Mouse (Mus musculus): ENCODE measurements around the gene Oxgr1. TPM values are rescaled to one million over a fixed set of nuclear protein-coding genes. Genes with fewer than 3 reads are reported as not detected.
A peak's percentile ranks its signal among the peaks of the same experiment; 100 is the strongest.
"Not testable (repeated sequence)": the region's sequence is repeated elsewhere in the genome, so short reads cannot be mapped to it uniquely, and the experiment has no call there.

The Oxgr1 gene
- polyA plus RNA-seq (2012; rRNA removed): 0.28 and 0.40 TPM in 2 replicates

DNA sequence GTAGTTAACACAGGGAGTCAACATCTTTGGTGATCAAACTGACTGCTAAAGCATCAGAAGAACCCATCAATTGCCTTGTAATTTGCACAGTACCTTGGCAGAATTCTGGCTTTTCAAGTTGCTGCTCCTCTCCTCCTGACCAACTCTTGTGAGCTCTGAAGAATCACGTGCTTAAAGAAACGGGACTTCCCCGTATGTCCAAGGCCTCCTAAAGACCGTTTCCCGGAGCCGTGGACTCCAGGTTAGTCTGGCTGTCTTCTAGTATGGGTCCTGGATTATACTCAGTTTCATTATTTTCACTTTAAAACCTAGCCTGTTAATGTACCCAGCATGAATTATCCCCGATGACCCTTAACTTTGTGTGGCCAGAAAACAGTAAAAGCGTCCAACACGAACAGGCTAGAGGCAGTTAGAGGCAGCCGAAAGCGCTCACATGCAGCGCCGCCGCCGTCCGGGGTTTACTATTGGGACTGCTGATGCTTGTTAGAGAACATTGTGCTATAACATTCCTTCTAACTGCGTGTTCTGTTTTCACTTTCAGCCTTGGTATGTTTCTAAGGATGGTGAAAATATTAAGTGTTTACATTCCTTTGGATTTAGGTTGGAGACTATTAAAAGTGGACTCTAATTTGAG lies at the start of gene Oxgr1:
Oxgr1 (minus strand) TSS at position 249 of the 634 bp plus-strand sequence.
- DNase-seq (ENCODE audit: low spot score): no peak

DNA sequence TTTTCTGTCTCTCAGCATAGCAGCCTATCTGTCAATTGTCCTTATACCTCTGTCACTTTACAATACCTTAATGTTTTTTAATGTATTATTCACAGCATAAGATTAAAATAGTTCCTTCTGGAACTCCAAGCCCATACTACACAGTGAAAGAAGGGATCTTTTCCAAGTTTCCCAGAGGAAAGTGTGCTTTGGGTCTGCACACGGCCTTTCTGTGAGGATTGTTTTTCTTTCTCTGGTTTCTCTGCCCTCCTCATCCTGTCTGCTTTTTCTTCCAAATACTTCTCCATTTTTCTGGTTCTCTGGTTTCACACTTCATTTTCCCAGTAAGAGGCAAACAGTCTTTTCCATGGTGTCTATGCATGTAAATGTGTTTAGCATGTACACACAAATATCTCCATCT lies 48.2 kb upstream of the Oxgr1 start:
- DNase-seq (ENCODE audit: low spot score): no peak

DNA sequence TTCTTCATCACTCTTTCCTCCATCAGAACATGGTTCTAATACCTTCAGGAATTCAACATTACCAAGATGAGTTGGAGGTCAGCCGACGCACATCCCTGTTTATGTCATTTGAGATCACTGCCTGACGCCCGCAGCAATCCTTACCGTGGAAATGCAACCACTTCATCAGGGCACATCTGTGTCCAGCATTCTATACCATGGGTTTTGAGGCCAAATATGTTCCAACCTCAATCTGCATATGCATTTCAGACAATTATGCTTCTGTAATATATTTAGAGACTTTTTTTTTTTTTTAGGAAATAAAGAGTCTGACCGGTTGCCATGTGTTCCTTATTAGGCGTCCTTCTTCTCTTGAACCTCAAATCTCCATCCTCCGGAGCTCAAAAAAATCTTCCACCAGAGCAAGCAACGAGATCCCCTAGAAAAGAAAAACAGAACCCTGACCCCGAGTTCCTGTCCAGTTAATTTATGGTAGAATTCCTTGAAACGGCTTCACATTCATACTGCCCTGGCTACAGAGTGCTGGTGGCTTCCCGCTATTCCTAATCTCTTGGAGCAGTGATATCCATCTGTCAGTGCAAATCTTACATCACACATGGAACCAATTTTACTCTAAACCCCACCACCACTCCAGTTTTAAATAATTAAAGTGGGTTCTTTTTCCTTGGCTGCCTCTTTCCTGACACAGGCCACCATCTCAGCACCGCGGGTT lies 47.6 kb upstream of the Oxgr1 start:
- no peak for DNase-seq (ENCODE audit: low spot score)

DNA sequence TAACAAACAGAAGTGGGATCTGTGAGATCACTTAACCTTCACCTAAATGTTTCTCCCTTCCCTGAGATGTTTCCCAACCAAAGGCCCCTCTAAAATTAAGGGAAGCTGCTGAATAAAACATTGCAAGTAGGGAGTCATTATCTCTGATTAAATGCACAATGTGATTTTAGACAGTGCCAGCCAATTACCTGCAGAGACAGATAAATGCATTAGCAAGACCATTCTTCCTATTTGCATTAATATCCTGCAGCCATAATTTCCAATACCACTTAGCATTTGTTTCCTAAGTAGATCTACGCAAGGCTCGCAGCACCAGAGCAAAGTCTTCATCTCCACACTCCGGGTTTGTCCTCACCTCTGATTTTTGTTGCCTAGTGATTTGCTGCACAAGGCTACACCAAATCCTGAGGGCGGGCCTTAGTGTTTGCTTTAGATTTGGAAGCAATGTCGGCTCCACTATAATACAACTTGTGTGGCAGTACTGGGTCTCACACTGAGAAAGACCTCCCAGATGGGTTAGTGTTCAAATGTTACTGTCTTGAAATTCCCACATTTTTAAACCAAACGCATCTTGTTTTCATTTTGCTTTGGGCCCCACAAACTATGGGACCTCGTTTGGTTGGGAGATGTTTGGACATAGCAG lies 46.9 kb upstream of the Oxgr1 start:
- DNase-seq (ENCODE audit: low spot score): no peak

DNA sequence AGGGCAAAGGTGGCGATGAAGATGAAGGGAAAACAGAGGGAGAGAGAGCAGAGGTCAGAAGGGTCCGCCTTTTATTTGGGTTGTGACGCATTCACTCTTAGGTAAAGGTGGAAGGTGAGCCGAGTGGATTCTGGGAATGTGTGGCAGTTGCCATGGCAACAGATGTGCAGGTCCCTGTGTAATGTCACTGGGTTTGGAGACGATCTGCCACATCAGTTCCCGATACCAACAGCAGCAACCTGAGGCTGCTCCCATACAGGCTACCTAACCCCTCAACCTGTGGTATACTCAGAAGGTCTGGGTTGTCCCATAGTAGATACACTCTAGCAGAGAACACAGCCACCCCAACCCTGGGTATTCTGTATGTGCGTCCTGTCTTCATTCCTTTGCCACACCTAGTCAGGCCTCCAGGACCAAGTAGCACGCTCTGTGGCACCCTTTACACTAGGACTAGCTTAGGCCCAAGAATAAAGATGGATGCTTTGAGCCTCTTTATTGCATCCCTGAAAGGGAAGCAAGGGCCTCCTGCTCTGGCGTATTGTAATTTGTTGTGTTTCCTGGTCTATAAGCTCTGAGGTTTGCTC lies 41.9 kb upstream of the Oxgr1 start:
- no peak for DNase-seq (ENCODE audit: low spot score)

DNA sequence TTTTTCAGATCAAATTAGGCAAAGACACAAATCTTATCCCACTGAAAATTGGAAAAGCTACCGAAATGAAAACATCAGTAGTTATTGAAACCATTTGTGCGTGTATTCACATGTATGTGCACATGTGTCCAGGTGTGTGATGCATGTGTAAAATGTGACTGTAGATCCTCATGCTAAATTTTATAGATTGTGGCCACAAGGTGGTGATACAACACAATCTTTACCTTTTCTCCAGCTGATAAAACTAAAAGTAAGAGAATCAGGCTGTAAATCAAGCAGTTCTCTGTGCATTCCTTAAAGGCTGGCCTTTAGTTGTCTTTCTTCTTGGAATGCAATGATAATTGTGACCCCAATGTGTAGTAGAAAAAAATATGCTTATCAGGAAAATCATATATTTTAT lies 34.0 kb upstream of the Oxgr1 start:
- no peak for DNase-seq (ENCODE audit: low spot score)

DNA sequence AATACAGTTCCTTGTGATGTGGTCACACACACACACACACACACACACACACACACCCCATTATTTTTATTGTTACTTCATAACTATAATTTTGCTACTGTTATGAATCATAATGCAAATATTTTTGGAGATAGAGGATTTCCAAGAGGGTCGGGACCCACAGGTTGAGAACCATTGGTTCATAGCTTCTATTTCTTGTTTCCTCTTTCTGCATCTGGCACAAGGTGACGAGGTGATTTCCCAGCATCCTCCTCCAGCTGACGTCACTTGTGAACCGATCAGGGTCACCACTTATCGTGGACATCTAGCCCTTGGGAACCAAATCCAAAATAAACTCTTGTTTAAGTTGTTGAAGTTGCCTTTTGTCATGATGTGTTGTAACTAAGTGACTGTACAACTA lies 33.5 kb upstream of the Oxgr1 start:
- DNase-seq (ENCODE audit: low spot score): no peak

DNA sequence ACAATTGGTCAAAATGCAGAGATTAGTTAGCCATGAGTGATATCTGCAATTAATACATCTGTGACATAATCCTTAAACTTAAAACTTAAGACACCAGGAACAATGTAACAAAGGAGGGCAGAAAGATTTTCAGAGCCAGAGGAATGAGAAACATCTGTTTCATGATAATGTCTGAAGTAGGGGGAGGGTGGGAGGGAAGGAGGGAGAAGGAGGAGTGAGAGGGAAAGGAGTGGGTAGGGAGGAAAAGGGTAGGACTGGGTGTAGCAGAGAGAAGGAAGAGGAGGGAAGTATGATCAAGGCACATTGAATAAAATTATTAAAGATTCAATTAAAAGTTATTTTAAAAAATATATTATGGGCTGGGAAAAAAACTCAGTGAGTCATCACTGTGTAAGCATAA lies 32.0 kb upstream of the Oxgr1 start:
- no peak for DNase-seq (ENCODE audit: low spot score)

DNA sequence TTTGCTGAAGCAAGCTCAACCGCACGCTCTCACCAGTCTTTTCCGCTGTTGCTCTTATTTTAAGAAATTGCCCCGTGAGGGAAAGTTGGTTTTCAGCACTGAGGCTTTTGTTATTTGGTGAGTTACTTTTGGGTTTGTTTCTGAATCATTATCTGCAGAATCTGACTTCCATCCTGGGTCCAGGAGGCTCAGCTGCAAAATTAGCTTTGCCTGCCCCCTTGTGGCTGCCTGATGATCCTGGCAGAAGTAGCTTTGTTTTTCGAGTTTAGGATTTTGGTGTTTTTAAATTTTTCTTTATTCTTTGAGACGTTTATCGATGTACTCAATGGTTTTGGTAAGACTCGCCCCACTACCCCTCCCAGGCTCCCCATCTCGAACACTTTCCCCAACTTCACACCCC lies 18.9 kb upstream of the Oxgr1 start:
- peak; percentile 29 for DNase-seq (ENCODE audit: low spot score)

DNA sequence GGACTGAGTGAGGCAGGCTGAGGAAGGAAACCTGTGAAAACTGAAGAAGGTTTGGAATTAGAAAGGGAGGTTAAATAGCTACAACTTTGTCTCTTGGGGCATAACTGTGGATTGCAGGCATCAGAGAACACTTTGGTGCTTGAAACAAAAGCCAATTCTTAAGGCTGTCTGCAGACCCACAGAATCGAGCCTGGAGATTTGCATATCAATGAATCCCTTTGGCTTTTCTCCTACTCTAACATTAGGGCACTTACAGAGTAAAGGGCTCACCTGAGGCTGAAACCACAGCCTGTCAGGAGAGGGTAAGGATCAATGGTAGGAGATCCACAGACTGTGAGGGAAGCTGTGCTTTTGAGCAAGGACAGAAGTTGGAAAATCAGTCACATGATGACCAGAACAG lies 8.8 kb downstream of the Oxgr1 start:
- no peak for DNase-seq (ENCODE audit: low spot score)

DNA sequence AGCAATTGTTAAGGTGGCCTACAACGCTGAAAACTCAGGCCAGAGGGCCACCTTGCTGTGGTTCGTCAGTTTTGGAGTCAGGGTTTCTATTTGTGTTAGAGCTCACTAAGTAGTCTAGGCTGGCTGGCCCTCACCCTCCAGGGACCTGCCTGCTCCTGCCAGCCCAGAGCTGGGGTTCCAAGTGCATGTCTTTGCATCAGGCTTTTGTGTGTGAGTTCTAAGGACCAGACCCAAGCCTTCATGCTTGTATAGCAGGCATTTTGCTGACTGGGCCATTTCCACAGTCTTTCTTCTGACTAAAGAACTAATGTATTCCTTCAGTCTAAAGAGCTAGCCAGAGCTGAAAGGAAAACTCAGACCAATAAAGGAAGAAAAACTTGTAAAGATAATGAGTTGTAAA lies 22.3 kb downstream of the Oxgr1 start:
- no peak for DNase-seq (ENCODE audit: low spot score)

DNA sequence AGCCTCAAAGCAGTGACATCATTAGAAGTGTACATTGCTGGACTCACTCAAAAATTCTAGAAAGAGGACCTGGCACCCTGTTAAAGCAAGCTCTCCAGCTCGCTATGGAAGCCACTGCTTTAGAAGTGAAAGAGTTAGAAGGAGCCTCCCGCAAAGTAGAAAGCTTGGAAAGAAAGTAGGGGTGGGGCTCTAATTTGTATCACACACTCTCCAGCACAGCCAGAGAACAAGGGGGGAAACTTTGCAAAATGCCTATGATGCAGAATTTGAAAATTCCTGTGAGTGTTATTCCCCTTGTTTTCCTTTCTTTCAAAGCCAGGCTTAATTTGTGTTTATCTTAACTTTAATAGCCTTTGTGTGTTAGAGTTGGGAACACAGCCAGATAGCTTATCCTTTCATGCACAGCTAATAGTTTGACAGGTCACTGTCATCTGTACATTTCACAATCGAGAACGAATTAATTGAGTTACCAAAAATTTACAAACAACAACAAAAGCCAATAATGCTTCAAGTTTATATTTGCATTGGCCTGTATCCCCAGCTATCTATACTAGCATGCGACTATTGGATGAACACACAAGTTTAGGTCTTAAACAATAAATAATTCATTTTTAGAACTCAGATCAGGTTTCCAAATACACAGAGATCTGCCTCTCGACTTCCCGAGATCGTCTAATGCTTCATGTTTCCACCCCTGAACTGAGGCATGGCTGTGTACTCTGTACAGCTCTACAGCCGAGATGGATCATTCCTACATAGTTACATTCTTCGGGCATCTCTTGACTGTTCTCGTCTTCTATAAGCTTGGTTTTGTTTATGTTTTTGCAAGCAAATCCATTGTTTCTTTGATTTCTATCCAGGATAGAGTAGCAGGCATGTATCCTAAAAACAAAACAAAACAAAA lies 32.0 kb downstream of the Oxgr1 start:
- no peak for DNase-seq (ENCODE audit: low spot score)

DNA sequence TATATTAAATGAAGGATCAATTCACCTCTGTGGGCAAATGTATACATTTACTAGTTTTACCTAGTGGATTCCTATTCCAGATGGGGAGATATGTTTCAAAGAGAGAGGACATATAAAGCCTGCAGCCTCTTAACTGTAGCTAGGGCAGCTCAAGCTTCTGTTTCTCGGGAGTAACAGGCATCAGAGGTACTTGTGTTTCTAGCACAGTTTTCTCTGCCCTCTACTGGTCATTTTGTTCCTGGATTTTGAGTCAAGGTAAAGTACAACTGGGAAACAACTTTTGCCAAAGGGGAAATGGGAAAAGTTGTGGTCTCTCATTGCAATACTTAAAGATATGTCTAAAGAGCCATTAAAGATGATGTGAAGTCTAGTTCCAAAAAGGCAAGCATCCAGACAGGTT lies 37.1 kb downstream of the Oxgr1 start:
- DNase-seq (ENCODE audit: low spot score): no peak

DNA sequence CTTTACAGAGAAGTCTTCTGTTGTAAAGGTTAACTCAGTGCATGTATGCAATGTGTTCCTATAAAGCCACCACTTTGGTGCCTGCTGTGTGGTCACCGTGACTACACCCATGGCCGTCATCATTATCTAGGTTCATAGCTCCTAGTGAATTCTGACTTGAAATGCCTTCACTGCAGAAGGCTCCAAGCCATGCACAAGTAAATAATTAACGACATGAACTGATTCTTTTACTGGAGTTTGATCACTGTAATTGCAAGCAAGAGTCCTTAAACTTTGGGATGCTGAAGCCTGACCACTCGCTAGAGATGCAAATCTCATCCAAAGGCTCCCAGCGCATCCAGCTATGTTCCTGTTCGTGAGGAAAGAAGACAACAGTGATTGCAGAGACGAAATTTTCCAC lies 38.6 kb downstream of the Oxgr1 start:
- no peak for DNase-seq (ENCODE audit: low spot score)

DNA sequence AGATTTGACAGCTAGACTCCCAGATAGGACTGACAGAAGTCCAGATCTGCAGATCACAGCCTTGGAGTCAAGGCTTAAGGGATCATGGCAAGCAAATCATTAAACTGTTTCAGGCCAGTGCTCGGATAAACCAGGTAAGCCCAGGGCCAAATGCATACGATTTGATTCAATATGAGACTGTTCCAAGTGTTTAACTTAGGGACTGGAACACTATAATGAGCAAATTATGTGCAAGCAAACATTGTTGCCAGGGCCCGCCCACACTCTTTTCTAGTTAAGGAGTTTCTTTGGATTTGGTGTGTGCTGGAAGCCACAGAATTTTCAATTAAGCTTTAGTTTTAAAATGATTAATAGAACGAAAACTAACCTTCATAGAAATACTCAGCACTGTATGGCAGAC lies 39.6 kb downstream of the Oxgr1 start:
- no peak for DNase-seq (ENCODE audit: low spot score)

DNA sequence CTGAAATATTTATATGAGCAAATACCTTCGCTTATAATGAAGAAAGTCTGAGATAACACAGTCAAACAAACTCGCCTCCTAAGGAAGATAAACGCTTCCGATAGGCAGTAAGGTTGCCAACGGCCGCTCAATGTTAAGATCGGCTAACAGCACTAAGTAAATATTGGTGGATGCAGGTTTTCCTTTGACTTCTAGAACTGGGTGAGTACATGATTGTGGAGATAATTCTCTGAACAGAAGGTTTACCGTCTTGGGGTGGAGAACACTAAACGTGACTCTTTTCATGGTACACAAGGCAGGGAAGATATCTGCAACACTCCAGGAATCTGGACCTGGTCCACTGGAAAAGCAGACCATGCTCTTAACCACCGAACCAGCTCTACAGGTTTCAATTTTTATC lies 52.6 kb downstream of the Oxgr1 start:
- no peak for DNase-seq (ENCODE audit: low spot score)

DNA sequence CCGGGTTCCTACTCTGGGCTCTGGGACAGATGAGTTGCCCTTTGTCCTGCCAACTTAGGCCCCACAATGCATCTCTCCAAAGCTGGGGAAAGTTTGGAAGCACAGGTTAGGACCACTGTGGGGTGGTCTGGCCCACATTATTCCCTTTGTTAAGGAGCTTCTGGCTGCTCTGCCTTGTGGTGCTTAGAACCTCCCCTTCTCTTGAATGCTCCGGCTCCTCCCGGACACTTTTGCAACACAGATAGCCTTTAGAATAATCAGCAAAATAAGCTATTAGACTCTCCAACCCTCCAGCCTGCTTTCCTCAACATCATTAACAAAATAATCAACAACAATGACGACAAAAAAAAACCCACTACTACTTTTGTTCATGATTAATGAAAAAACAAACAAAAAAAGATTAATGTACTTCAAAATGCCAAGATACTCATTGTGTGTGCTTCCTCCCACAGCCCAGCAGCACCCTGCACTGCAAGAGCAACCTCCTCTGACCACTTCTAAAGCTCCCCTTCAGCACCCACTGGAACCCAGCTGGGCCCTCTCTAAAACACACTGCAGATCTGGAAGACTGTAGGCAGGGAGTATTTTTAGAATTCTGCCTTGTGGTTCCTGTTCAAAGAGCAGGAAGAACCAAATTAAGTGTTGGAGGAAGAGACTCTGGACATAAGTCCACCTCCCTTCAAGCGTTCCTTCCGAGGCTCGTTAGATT lies 53.1 kb downstream of the Oxgr1 start:
- DNase-seq (ENCODE audit: low spot score): no peak

DNA sequence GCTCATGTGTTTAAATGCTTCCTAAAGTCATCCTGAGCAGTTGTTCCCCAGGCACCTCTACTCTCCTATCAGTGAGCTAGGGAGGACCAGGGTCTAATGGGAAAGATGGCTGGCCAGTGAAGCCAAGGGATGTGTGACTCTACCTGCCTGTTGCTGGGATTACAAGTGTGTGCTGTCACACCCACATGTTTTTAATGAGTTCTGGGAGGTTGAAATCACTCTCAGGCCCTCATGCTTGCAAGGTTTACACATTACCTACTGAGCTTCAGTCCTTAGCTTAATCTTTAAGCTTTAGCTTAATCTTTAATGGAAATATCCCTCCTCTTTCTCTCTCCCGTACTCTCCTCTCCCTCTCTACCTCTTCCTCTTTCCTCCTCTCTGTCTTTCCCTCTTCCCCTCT lies 55.0 kb downstream of the Oxgr1 start:
- no peak for DNase-seq (ENCODE audit: low spot score)

DNA sequence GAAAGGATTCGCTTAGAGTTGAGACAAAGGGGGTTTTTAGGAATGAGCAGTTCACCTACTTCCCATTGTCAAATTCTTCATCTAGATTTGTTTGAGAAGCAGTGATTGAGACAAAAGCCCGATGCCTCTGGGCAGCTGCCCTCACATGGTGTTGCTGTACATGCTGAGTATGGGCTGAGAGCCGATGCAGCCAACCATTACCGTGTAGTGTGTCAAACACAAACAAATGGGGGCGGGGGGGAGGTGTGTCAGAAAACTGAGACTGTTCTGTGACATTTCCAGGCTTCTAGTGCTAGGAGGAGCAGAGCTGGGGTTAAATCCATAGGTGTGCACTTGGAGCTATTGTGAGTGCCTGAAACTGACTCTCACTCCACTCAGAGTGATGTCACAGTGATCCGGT lies 55.5 kb downstream of the Oxgr1 start:
- DNase-seq (ENCODE audit: low spot score): no peak

DNA sequence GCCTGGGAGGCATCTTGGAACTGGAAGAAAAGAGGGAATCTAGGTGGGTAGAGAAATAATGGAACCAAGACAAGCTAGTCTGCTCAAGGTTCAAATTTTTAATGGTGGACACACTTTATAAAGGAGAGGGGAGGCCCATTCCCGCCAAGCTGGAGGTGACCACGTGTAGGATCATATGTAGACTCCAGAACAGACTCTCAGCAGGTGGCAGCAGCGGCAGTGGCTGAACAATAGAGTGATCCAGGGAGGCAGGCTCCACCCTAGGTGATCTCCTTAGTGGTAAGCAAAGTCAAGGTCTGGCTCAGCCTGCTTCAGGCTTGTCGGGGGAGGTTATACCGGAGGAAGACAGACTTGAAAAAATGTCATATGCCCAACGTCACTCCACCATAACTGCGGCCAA lies 55.9 kb downstream of the Oxgr1 start:
- DNase-seq (ENCODE audit: low spot score): not testable (repeated sequence)

DNA sequence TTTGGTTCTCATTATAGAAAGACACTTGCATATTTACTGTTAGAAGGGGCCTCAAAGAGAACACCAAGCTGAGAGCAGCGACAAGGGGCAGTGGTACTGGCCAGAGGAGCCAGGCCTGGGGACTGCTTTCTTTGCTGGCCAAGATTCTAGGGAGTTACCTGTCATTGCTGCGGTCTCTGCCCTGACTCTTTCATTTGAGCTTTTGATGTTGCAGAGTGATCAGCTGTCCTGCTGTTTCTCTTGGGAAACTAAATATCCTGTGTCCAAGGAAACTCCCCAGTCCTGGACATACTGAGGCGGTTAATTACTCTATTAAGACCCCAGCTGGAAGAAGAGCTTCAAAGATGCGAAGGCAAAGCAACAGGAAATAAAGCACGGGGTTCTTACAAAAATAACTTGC lies 60.9 kb downstream of the Oxgr1 start:
- DNase-seq (ENCODE audit: low spot score): no peak

All from urinary bladder, adult 2 months (tissue).